Mouse (Mus musculus): ENCODE results near the gene Atp6v0c.

DNA sequence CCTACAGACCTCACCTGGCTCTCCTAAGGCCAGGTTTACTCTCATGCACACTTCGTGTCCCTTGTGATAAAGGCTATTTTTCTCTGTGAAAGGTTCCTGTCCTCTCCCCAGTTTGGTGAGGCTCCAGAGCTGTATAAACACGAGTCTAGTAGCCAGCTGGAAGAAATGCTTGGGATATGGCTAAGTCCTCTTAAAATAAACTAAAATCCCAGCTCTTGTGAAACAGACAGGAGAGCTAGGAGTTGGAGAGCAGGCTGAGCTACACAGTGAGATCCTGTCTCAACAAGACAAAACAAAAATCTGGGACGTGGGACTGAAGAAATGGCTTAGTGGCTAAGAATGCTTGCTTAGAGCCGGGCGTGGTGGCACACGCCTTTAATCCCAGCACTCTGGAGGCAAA is 43.7 kb upstream of the Atp6v0c start:
- TF ChIP-seq POLR2AphosphoS5 (IDR thresholded peaks at IDR 0.05; ENCODE audit: borderline replicate concordance, low read depth, low read length) (no peak), NELFE (IDR thresholded peaks at IDR 0.05; ENCODE audit: low read depth, low read length) (no peak), CTCF (IDR thresholded peaks at IDR 0.05 in 2 of 3, conservative IDR thresholded peaks at IDR 0.05 in 1 of 3; ENCODE audit: control insufficient read depth in 1 of 3, insufficient read depth in 1 of 3, low read depth in 2 of 3, low read length in 3 of 3, poor library complexity in 1 of 3, severe bottlenecking in 1 of 3) (no peak), POLR2A (IDR thresholded peaks at IDR 0.05; ENCODE audit: control insufficient read depth in 1 of 2, insufficient read depth in 1 of 2, low read depth in 1 of 2, low read length in 2 of 2, poor library complexity in 1 of 2) (no peak), ZKSCAN1 (IDR thresholded peaks at IDR 0.05; ENCODE audit: low read depth, low read length) (no peak), MEF2A (IDR thresholded peaks at IDR 0.05; ENCODE audit: extremely low read depth, insufficient replicate concordance, low read depth, low read length, poor library complexity, severe bottlenecking) (no peak), USF1 (IDR thresholded peaks at IDR 0.05; ENCODE audit: low read depth, low read length) (no peak)

All from MEL (cell line).